Mouse (Mus musculus) bone marrow, adult 2 months (tissue): ENCODE measurements around the gene Tlcd1.

Source experiments
- CTCF ChIP-seq: fragments of 200-500 bp; IDR thresholded peaks from 2 replicates; pipeline ENCODE4 v1.5.1; 2011; ENCODE audit warnings: low read length, control low read depth; ENCODE audit not compliant: control insufficient read depth, insufficient read depth
- POLR2A ChIP-seq: fragments of 200-500 bp; IDR thresholded peaks from 2 replicates; pipeline ENCODE4 v1.6.1; 2011; ENCODE audit warnings: low read depth, mild to moderate bottlenecking, control low read depth, low read length, borderline replicate concordance; ENCODE audit not compliant: control insufficient read depth

DNA sequence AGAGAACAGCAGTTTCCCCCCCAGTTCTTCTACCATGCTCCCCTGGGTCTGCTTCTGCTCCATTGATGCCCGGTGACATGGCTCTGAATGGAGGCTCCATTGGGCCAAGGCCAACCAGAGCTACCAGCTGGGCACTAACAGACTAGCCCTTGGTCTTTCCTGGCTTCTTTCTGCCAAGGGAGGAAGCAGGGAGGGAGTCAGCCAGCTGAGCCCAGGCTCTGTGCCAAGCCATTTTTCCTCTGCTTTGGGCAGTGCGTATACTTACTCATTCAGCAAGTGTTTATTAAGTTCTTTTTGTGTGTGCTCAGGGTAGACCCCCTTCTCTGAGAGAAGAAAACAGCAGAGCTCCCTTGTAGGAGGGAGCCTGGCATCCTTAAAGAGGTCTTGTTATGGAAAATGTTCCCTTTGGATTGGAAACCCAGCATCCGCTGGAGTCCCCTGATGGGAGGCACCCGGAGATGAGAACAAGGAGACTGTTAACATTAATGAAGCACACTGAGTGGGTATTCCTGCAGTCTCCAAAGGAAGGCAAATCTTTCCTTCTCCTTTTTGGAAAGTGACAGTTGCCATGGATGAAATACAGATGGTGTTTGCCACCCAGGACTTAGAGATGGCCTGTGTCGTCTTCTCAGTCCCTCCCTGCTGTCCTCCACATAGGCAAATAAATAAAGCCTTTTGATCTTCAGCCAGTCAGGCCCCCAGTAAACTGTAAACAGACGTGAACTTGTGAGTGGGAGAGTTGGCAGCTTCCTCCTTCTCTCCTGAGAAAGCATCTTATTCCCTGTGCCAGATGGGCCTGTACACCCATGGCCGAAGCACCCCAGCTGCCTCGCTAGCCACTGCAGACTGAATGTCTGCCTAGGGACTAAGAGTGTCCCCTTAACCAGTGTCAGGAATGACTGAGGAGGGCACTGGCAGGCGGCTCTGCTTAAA, 23.9 kb upstream of the Tlcd1 start:
- no peak for TF ChIP-seq CTCF
- no peak for TF ChIP-seq POLR2A
